Mouse (Mus musculus): ENCODE results near the gene Arhgef10l.

DNA sequence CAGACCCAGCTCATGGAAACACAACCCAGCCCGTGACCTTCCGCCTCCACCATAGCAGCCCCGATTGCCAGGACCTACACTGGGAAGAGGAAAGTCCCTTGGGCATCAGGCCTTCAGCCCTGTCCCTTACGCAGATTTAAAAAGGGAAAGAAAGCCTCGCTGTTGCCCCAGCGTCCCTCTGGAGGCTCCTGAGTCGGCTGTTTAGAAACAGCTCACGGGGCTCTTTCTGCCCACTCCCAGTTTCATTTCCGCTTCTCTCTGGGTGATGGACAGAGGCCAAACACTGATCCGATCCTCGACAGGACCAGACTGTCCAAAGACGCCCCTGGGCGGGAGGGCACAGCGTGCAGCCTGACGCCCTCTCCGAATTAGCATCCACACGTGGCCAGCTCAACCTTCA is 93.4 kb downstream of the Arhgef10l start:
- no peak for TF ChIP-seq CTCF (IDR thresholded peaks at IDR 0.05; ENCODE audit: low read depth)
- no peak for TF ChIP-seq EP300 (IDR thresholded peaks at IDR 0.05; ENCODE audit: low read depth)

Measured in liver, postnatal 0 days (tissue).